Mouse (Mus musculus) adrenal gland, adult 8-10 months (tissue): ENCODE results near the gene Lrrc66. TPM values are rescaled to one million over a fixed set of nuclear protein-coding genes. Genes with fewer than 3 reads are reported as not detected.

ENCODE experiments used
- DNase-seq: peaks from one replicate; pipeline ENCODE4 v3.0.0; 2022
- total RNA-seq, 4 experiments: library from RNA; stranded (reverse); gene quantifications; 2 replicates each; pipeline ENCODE4 v1.2.4; 2022

The Lrrc66 gene
- total RNA-seq, 4 experiments from 2014 or later: not detected

GRCm38 (mm10) chr5:73556733-73557425 is 75.4 kb downstream of the Lrrc66 start:
- DNase-seq: no peak

Other genes with a start within 250 kb of the Lrrc66 start
- gene Cwh43, start 226.5 kb downstream of the Lrrc66 start, total RNA-seq: not detected
- gene Dcun1d4, start 151.5 kb downstream of the Lrrc66 start, total RNA-seq: 10 to 100 TPM; 35.7 to 57.0 (median 46.4) TPM
- 10 to 100 TPM; 23.3 to 30.5 (median 24.9) TPM for gene Sgcb, start 15.3 kb upstream of the Lrrc66 start, total RNA-seq
- gene Spata18, start 18.9 kb upstream of the Lrrc66 start, total RNA-seq: not detected